ENCODE assay signal across 27 mouse cellular contexts in the genomic region with DNA sequence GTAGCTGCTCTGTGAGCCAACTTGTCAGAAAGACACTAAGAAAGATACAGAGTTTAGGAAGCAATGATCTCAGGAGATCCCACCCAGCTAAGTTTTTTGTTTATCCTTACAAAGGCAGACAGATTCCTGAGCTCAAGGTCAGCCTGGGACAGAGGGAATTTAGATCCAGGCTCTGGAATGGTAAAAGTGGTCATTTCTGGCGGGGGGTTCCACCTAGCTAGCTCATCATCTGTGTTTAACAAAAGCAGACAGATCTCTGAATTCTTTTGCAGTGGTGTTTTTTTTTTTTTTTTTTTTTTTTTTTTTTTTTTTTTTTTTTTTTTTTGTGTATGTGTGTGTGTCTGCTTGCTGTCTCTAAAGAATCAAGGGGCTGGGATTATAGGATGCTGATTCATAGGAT. TPM values are rescaled to one million over a fixed set of nuclear protein-coding genes. Genes with fewer than 3 reads are reported as not detected.
DNase-seq lines count a peak whose midpoint lies in the region.
"Had no signal": no experiment of that assay in that cellular context is flagged by ENCODE, and none has a peak within 500 bp of the region (broad histone marks: within the 10 kb centered on the region; RNA-seq: fewer than 3 reads in every experiment).

No protein-coding gene starts in this region.

- no peak overlapping the region for H3K27ac ChIP-seq in heart, embryonic 10.5 days
- H3K27ac ChIP-seq: embryonic facial prominence, embryonic 13.5 days; embryonic facial prominence, embryonic 15.5 days; forebrain, embryonic 10.5 days; forebrain, embryonic 12.5 days had no signal

- no peaks in the 10 kb centered on the region for H3K36me3 ChIP-seq in heart, embryonic 10.5 days
- H3K36me3 ChIP-seq: embryonic facial prominence, embryonic 15.5 days; forebrain, embryonic 12.5 days had no signal

- DNase-seq in heart, embryonic 10.5 days (ENCODE audit: low spot score): peak; percentile 24
- DNase-seq in heart, adult 8-10 months (ENCODE audit: low spot score): no peak
- peak; percentile 90 for DNase-seq in R1 (ENCODE audit: low read depth, low spot score)
- DNase-seq in lung, postnatal 25 days (ENCODE audit: low spot score): no peak
- no peak for DNase-seq in spleen, postnatal 4 days (ENCODE audit: low spot score in 2 of 2)
- DNase-seq: adrenal gland, adult 2 months; adrenal gland, postnatal 10 days; adrenal gland, postnatal 25 days; B cell, adult 2 months; cerebellum, adult 11 months; cerebellum, adult 18-20 months; cerebellum, adult 8-10 months; cerebellum, adult 9-11 months; cerebellum, postnatal 14 days; cerebellum, postnatal 36 days; embryo, embryonic 11 days had no signal

- 60% methylated on average over 1 of the region's 1 CpGs for WGBS in heart, embryonic 10.5 days

- H3K4me3 ChIP-seq in heart, embryonic 10.5 days: no peak overlapping the region
- H3K4me3 ChIP-seq: embryonic facial prominence, embryonic 13.5 days; embryonic facial prominence, embryonic 15.5 days; erythroblast, embryonic 14.5 days; forebrain, embryonic 10.5 days; forebrain, embryonic 12.5 days had no signal

- H3K4me1 ChIP-seq in heart, embryonic 10.5 days: 0 out of 2 replicates have a peak, but pooled peaks cover 3% of the 10 kb centered on the region
- H3K4me1 ChIP-seq: embryonic facial prominence, embryonic 13.5 days; forebrain, embryonic 12.5 days had no signal

- H3K9me3 ChIP-seq in heart, embryonic 10.5 days: no peaks in the 10 kb centered on the region
- H3K9me3 ChIP-seq: embryonic facial prominence, embryonic 13.5 days; embryonic facial prominence, embryonic 15.5 days; forebrain, embryonic 12.5 days had no signal

- no peaks in the 10 kb centered on the region for H3K27me3 ChIP-seq in heart, embryonic 10.5 days (ENCODE audit: insufficient read depth, poor library complexity, severe bottlenecking)
- H3K27me3 ChIP-seq: embryonic facial prominence, embryonic 13.5 days; embryonic facial prominence, embryonic 15.5 days had no signal

RNA-seq across cellular contexts. Expression of gene Pom121l2, which starts 11.7 kb away (rescaled TPM):
- polyA plus RNA-seq in heart, embryonic 10.5 days (2016; fragmentation: Nextera tagmentation; extraction: Ambion mirVana): 0.09 TPM in 1 of 2 replicates, not detected in the other
- not detected for total RNA-seq in heart, adult 8-10 months (2022)
- total RNA-seq: adrenal gland, adult 2 months; adrenal gland, postnatal 10 days; adrenal gland, postnatal 25 days; adrenal gland, postnatal 4 days; common myeloid progenitor, adult 5-6 weeks; MEL had no signal
- polyA plus RNA-seq: adrenal gland, adult 2 months; embryonic facial prominence, embryonic 11.5 days; erythroblast, embryonic 14.5 days; forebrain, embryonic 12.5 days; forebrain, embryonic 16.5 days; frontal cortex, adult 2 months had no signal

RNA-seq across cellular contexts. Expression of gene Zfp184, which starts 24.4 kb away (rescaled TPM):
- 7.4 and 9.1 TPM in 2 replicates for polyA plus RNA-seq in heart, embryonic 10.5 days (2016; fragmentation: Nextera tagmentation; extraction: Ambion mirVana)
- 1 to 10 TPM in 1 of 4 experiments, under 1 TPM in 3; 0.46 to 1.0 (median 0.83) TPM for total RNA-seq in heart, adult 8-10 months (2022)
- polyA plus RNA-seq: erythroblast, embryonic 14.5 days had no signal

RNA-seq across cellular contexts. Expression of gene Prss16, which starts 40.3 kb away (rescaled TPM):
- polyA plus RNA-seq in heart, embryonic 10.5 days (2016; fragmentation: Nextera tagmentation; extraction: Ambion mirVana): 0.30 and 0.33 TPM in 2 replicates
- under 1 TPM in 1 of 4 experiments, not detected in 3; 0.22 TPM for total RNA-seq in heart, adult 8-10 months (2022)
- total RNA-seq: adrenal gland, postnatal 10 days; adrenal gland, postnatal 25 days; adrenal gland, postnatal 4 days; MEL had no signal
- polyA plus RNA-seq: erythroblast, embryonic 14.5 days; forebrain, embryonic 12.5 days had no signal

Comparison
In these comparisons a context has a peak if more than half of its experiments do, and no peak if none do; other contexts are left out.
1. DNase-seq: peak in heart, embryonic 10.5 days (single experiment) and R1 (single experiment); none in heart, adult 8-10 months (single experiment), lung, postnatal 25 days (single experiment) and spleen, postnatal 4 days (0 of 2).